In the genomic region with DNA sequence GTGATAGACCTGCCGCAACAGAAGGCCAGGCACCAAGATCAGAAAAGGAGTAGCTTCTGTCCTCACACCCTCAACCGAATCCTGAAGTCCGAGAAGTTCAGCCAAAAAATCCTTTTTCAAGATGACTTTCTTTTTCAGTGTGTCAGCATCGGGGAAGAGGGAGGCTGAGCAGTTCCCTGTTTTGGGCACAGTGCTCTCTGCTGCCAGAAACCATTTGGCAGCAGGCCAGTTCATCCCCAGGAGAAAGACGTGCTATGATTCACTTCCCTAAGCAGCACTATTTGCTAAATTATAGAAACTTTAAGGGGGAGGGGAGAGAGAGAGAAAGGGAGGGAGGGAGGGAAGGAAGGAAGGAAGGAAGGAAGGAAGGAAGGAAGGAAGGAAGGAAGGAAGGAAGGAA, we compare ENCODE assay signal across 9 mouse cellular contexts. TPM values are rescaled to one million over a fixed set of nuclear protein-coding genes. Genes with fewer than 3 reads are reported as not detected.
DNase-seq lines count a peak whose midpoint lies in the region; ATAC-seq and TF ChIP-seq lines count a peak whose summit lies in the region.
"Had no signal": no experiment of that assay in that cellular context is flagged by ENCODE, and none has a peak within 500 bp of the region (broad histone marks: within the 10 kb centered on the region; RNA-seq: fewer than 3 reads in every experiment).

No protein-coding gene starts in this region.

- no peak overlapping the region for H3K4me3 ChIP-seq in liver, embryonic 12.5 days
- H3K4me3 ChIP-seq in kidney, embryonic 15.5 days (replicated peaks), result no peak overlapping the region
- peak overlapping the region; percentile 15 for H3K4me3 ChIP-seq in lung, embryonic 15.5 days
- H3K4me3 ChIP-seq in testis, adult 2 months (ENCODE audit: control insufficient read depth, low read depth, low read length), result peak overlapping the region; percentile 25
- H3K4me3 ChIP-seq: limb, embryonic 12.5 days had no signal

- H3K4me2 ChIP-seq in liver, embryonic 12.5 days, result no peak overlapping the region
- no peak overlapping the region for H3K4me2 ChIP-seq in kidney, embryonic 15.5 days
- peak overlapping the region; percentile 34; the same call in 1 of the 2 replicates for H3K4me2 ChIP-seq in lung, embryonic 15.5 days
- H3K4me2 ChIP-seq: limb, embryonic 12.5 days had no signal

- no peak overlapping the region for H3K27ac ChIP-seq in liver, embryonic 12.5 days
- peak overlapping the region; percentile 25 for H3K27ac ChIP-seq in kidney, embryonic 15.5 days
- H3K27ac ChIP-seq in lung, embryonic 15.5 days, result peak overlapping the region; percentile 84
- peak overlapping the region; percentile 82 for H3K27ac ChIP-seq in testis, adult 2 months (ENCODE audit: control insufficient read depth, insufficient read depth, low read depth, low read length)
- H3K27ac ChIP-seq: limb, embryonic 12.5 days had no signal

- no peak overlapping the region for H3K9ac ChIP-seq in liver, embryonic 12.5 days
- no peak overlapping the region for H3K9ac ChIP-seq in kidney, embryonic 15.5 days
- no peak overlapping the region for H3K9ac ChIP-seq in lung, embryonic 15.5 days
- H3K9ac ChIP-seq: limb, embryonic 12.5 days had no signal

- peak; percentile 48 for DNase-seq in liver
- DNase-seq in adrenal gland, postnatal 14 days, result peak; percentile 89
- peak; percentile 66 for DNase-seq in gastrocnemius, postnatal 14 days
- DNase-seq in B cell, adult 2 months, result no peak

- 52% methylated on average over 5 of the region's 5 CpGs for WGBS in liver, embryonic 12.5 days (ENCODE audit: insufficient replicate concordance)
- WGBS in kidney, embryonic 15.5 days, result 34% methylated on average over 5 of the region's 5 CpGs
- 26% methylated on average over 5 of the region's 5 CpGs for WGBS in lung, embryonic 15.5 days

- H3K4me1 ChIP-seq in liver, embryonic 12.5 days, result no peaks in the 10 kb centered on the region
- H3K4me1 ChIP-seq in kidney, embryonic 15.5 days, result peaks cover 35% of the 10 kb centered on the region
- peaks cover 41% of the 10 kb centered on the region for H3K4me1 ChIP-seq in lung, embryonic 15.5 days
- peaks cover 3% of the 10 kb centered on the region; the same call in 1 of the 2 replicates for H3K4me1 ChIP-seq in testis, adult 2 months (ENCODE audit: control insufficient read depth, insufficient read depth, low read length)

- intact Hi-C loops in gastrocnemius, postnatal 14 days (cut with DNase I; ENCODE audit: low total_unique reads), result no loop called here

- TF ChIP-seq POLR2A in testis, adult 2 months (IDR thresholded peaks at IDR 0.05; ENCODE audit: control insufficient read depth, low read depth, low read length), result no peak

- ATAC-seq in liver, embryonic 12.5 days, result no peak
- 0 out of 2 replicates have a peak, but pooled peaks have one; percentile 57 for ATAC-seq in kidney, embryonic 15.5 days (replicated peaks; ENCODE audit: low FRiP score)
- ATAC-seq in lung, embryonic 15.5 days (ENCODE audit: borderline replicate concordance, extremely low read depth, low FRiP score, low TSS enrichment), result peak; percentile 70

- no peaks in the 10 kb centered on the region for H3K36me3 ChIP-seq in liver, embryonic 12.5 days
- peaks cover 7% of the 10 kb centered on the region; the same call in 1 of the 2 replicates for H3K36me3 ChIP-seq in kidney, embryonic 15.5 days
- peaks cover 23% of the 10 kb centered on the region for H3K36me3 ChIP-seq in lung, embryonic 15.5 days
- no peaks in the 10 kb centered on the region for H3K36me3 ChIP-seq in testis, adult 2 months (ENCODE audit: control insufficient read depth, insufficient read depth, low read length)
- H3K36me3 ChIP-seq: limb, embryonic 12.5 days had no signal

- no peaks in the 10 kb centered on the region for H3K9me3 ChIP-seq in liver, embryonic 12.5 days (replicated peaks)
- H3K9me3 ChIP-seq in kidney, embryonic 15.5 days (replicated peaks), result no peaks in the 10 kb centered on the region
- H3K9me3 ChIP-seq in lung, embryonic 15.5 days, result no peaks in the 10 kb centered on the region
- H3K9me3 ChIP-seq: limb, embryonic 12.5 days had no signal

- TF ChIP-seq CTCF in testis, adult 2 months (IDR thresholded peaks at IDR 0.05; ENCODE audit: control insufficient read depth, insufficient read depth, insufficient replicate concordance, low read depth, low read length), result no peak

- peaks cover 18% of the 10 kb centered on the region for H3K27me3 ChIP-seq in liver, embryonic 12.5 days (replicated peaks)
- no peaks in the 10 kb centered on the region for H3K27me3 ChIP-seq in kidney, embryonic 15.5 days
- no peaks in the 10 kb centered on the region for H3K27me3 ChIP-seq in lung, embryonic 15.5 days
- H3K27me3 ChIP-seq in testis, adult 2 months (ENCODE audit: control insufficient read depth, insufficient read depth, low read length), result no peaks in the 10 kb centered on the region

RNA-seq across cellular contexts. Expression of a gene that starts 26.1 kb away (rescaled TPM):
- 81.7 and 82.9 TPM in 2 replicates for polyA plus RNA-seq in liver, embryonic 12.5 days (2016; fragmentation: Nextera tagmentation; extraction: Ambion mirVana)
- total RNA-seq in adrenal gland, postnatal 14 days (2021), result 39.1 and 50.5 TPM in 2 replicates
- total RNA-seq in gastrocnemius, postnatal 14 days (2021), result 1 to 10 TPM; 2.3 to 3.5 TPM
- 103 and 108 TPM in 2 replicates for polyA plus RNA-seq in kidney, embryonic 15.5 days (2015; fragmentation: Nextera tagmentation; extraction: Ambion mirVana)
- polyA plus RNA-seq in lung, embryonic 15.5 days (2015; fragmentation: Nextera tagmentation; extraction: Ambion mirVana), result 89.1 and 98.1 TPM in 2 replicates
- polyA plus RNA-seq in testis, adult 2 months (2012; rRNA removed), result 60.1 and 94.1 TPM in 2 replicates

Comparison
In these comparisons a context has a peak if more than half of its experiments do, and no peak if none do; other contexts are left out.
1. DNase-seq: peak in liver (single experiment), adrenal gland, postnatal 14 days (single experiment) and gastrocnemius, postnatal 14 days (single experiment); none in B cell, adult 2 months (0 of 2).
2. H3K4me3 ChIP-seq: peak in lung, embryonic 15.5 days (single experiment) and testis, adult 2 months (single experiment); none in liver, embryonic 12.5 days (single experiment) and kidney, embryonic 15.5 days (single experiment).